Mouse (Mus musculus) C2C12 (cell line): Measurements from ENCODE around the gene Acad12.

Source experiments
- CTCF ChIP-seq: IDR thresholded peaks from one replicate; pipeline ENCODE4 v1.5.1; 2011; ENCODE audit not compliant: control insufficient read depth, insufficient read depth, insufficient read length
- MAX ChIP-seq: IDR thresholded peaks from one replicate; pipeline ENCODE4 v1.6.1; 2011; ENCODE audit warnings: mild to moderate bottlenecking, control low read depth

DNA sequence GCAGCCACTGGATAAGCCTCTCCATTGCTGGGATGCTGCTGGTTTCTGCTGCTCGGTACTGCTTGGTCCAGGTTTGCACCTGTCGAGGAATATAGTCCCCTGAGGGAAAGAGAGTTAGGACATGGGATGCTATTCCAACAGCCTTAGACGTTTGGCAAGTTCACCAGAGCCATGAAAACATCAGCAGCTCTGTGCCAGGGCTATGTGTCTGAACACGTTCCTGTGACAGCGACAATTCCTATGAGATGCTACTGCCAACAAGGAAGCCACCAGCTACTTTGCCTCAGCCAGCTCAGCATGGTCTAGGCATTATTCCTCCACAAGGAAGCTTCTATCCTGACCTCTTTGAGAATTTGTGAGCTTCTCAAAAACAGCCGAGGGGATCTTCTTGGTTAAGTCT, 18.6 kb upstream of the Acad12 start:
- TF ChIP-seq MAX: no peak
- no peak for TF ChIP-seq CTCF
